8 mouse cellular contexts compared by ENCODE assay signal in the genomic region with DNA sequence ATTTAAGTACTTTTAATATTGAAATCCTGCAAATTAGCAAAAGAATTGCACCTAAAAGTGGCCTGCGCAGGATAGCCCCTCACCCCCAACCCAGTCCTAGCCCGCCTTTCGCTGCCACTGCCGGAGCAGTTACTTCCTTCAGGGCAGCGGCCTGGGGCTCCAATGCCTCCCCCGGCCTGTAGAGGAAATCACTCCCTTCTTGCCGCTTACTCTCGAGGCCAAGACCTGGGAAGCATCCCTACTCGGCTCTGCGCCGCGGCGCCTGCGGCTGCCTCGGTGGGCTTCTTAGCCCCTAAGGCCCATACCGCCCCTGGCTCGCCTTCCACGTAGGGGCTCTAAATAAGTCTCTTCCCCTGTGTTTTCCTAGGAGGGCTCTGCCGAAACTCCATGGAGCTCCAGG. TPM values are rescaled to one million over a fixed set of nuclear protein-coding genes. Genes with fewer than 3 reads are reported as not detected.
DNase-seq lines count a peak whose midpoint lies in the region; ATAC-seq and TF ChIP-seq lines count a peak whose summit lies in the region.

No protein-coding gene starts in this region.

- H3K9ac ChIP-seq in heart, postnatal 0 days (replicated peaks; ENCODE audit: low read depth, low read length) = peak overlapping the region; percentile 98
- H3K9ac ChIP-seq in liver, embryonic 12.5 days = peak overlapping the region; percentile 41; the same call in 1 of the 2 replicates

- DNase-seq in lung, adult 2 months = no peak
- DNase-seq in lung, postnatal 25 days (ENCODE audit: low spot score) = no peak
- DNase-seq in heart, postnatal 0 days (ENCODE audit: low spot score) = no peak
- DNase-seq in retina, postnatal 1 day = peak; percentile 37
- DNase-seq in testis, postnatal 10 days (ENCODE audit: low spot score) = no peak
- no peak for DNase-seq in cerebellum, postnatal 36 days

- no peaks in the 10 kb centered on the region for H3K27me3 ChIP-seq in heart, postnatal 0 days (ENCODE audit: control insufficient read depth, insufficient read depth, low read length)
- peaks cover 84% of the 10 kb centered on the region for H3K27me3 ChIP-seq in liver, embryonic 12.5 days (replicated peaks)

- no peak for TF ChIP-seq POLR2A in lung, adult 2 months (IDR thresholded peaks at IDR 0.05; ENCODE audit: borderline replicate concordance, extremely low read depth, low read depth, low read length)

- 21% methylated on average over 19 of the region's 19 CpGs for WGBS in lung, adult 2 months
- WGBS in heart, postnatal 0 days = 29% methylated on average over 19 of the region's 19 CpGs
- 10% methylated on average over 19 of the region's 19 CpGs for WGBS in liver, embryonic 12.5 days (ENCODE audit: insufficient replicate concordance)

- peaks cover 4% of the 10 kb centered on the region for H3K4me1 ChIP-seq in lung, adult 2 months (ENCODE audit: control insufficient read depth, insufficient read depth, low read length)
- H3K4me1 ChIP-seq in heart, postnatal 0 days (ENCODE audit: control insufficient read depth, insufficient read depth) = peaks cover 16% of the 10 kb centered on the region
- H3K4me1 ChIP-seq in liver, embryonic 12.5 days = no peaks in the 10 kb centered on the region

- ATAC-seq in heart, postnatal 0 days (ENCODE audit: insufficient read depth, low read depth) = no peak
- ATAC-seq in liver, embryonic 12.5 days = no peak
- no peak for ATAC-seq in granulocyte monocyte progenitor cell, adult 5-6 weeks (replicated peaks; ENCODE audit: poor library complexity, severe bottlenecking)

- H3K27ac ChIP-seq in heart, postnatal 0 days (ENCODE audit: low read depth) = peak overlapping the region; percentile 96
- H3K27ac ChIP-seq in liver, embryonic 12.5 days = no peak overlapping the region

- TF ChIP-seq EP300 in heart, postnatal 0 days (IDR thresholded peaks at IDR 0.05; ENCODE audit: low read depth) = no peak

- H3K4me2 ChIP-seq in heart, postnatal 0 days (ENCODE audit: low read depth, low read length) = peak overlapping the region; percentile 86
- peak overlapping the region; percentile 68 for H3K4me2 ChIP-seq in liver, embryonic 12.5 days

- H3K9me3 ChIP-seq in heart, postnatal 0 days (replicated peaks; ENCODE audit: control insufficient read depth, low read length) = no peaks in the 10 kb centered on the region
- H3K9me3 ChIP-seq in liver, embryonic 12.5 days (replicated peaks) = no peaks in the 10 kb centered on the region

- H3K36me3 ChIP-seq in heart, postnatal 0 days (replicated peaks; ENCODE audit: control insufficient read depth, insufficient read depth, low read length) = peaks cover 16% of the 10 kb centered on the region
- no peaks in the 10 kb centered on the region for H3K36me3 ChIP-seq in liver, embryonic 12.5 days

- no peak for TF ChIP-seq CTCF in lung, adult 2 months (IDR thresholded peaks at IDR 0.05; ENCODE audit: insufficient read depth, low read length)
- no peak for TF ChIP-seq CTCF in heart, postnatal 0 days (IDR thresholded peaks at IDR 0.05; ENCODE audit: low read depth)

- peak overlapping the region; percentile 41 for H3K4me3 ChIP-seq in lung, adult 2 months (replicated peaks; ENCODE audit: extremely low read depth, low read depth, low read length)
- peak overlapping the region; percentile 85 for H3K4me3 ChIP-seq in heart, postnatal 0 days (ENCODE audit: low read depth, low read length)
- 0 out of 2 replicates have a peak overlapping the region, but pooled peaks have one; percentile 59 for H3K4me3 ChIP-seq in liver, embryonic 12.5 days

RNA-seq across cellular contexts. Expression of gene Meis2, which starts 5.4 kb away (rescaled TPM):
- polyA plus RNA-seq in lung, adult 2 months (2012; rRNA removed) = 15.6 and 22.6 TPM in 2 replicates
- 30.5 and 42.2 TPM in 2 replicates for total RNA-seq in heart, postnatal 0 days (2014; rRNA removed; ENCODE audit: low replicate concordance)
- 15.4 and 15.7 TPM in 2 replicates for polyA plus RNA-seq in heart, postnatal 0 days (2015; fragmentation: Nextera tagmentation; extraction: Ambion mirVana)
- polyA plus RNA-seq in liver, embryonic 12.5 days (2016; fragmentation: Nextera tagmentation; extraction: Ambion mirVana) = 5.9 and 6.0 TPM in 2 replicates
- total RNA-seq in granulocyte monocyte progenitor cell, adult 5-6 weeks (2014; fragmentation: Nextera tagmentation) = not detected in 2 replicates
- not detected in 2 replicates for total RNA-seq in granulocyte monocyte progenitor cell, adult 5-6 weeks (2017)
